Comparison of ENCODE assay signal across 9 mouse cellular contexts in genomic region chr1:143941465-143941864, GRCm38 (mm10).
DNase-seq lines count a peak whose midpoint lies in the region; ATAC-seq and TF ChIP-seq lines count a peak whose summit lies in the region.
"Had no signal": no experiment of that assay in that cellular context is flagged by ENCODE, and none has a peak within 500 bp of the region (broad histone marks: within the 10 kb centered on the region; RNA-seq: fewer than 3 reads in every experiment).

No protein-coding gene starts in this region.

- WGBS in forebrain, embryonic 14.5 days = 38% methylated on average over 5 of the region's 5 CpGs
- WGBS in lung, embryonic 14.5 days = 62% methylated on average over 5 of the region's 5 CpGs

- no peaks in the 10 kb centered on the region for H3K36me3 ChIP-seq in forebrain, embryonic 14.5 days (ENCODE audit: control insufficient read depth, insufficient read depth, low read length)
- no peaks in the 10 kb centered on the region for H3K36me3 ChIP-seq in lung, embryonic 14.5 days (ENCODE audit: insufficient read depth)
- H3K36me3 ChIP-seq: limb, embryonic 12.5 days had no signal

- ATAC-seq in forebrain, embryonic 14.5 days = peak; percentile 83
- ATAC-seq in lung, embryonic 14.5 days (ENCODE audit: insufficient read depth) = peak; percentile 77

- no peaks in the 10 kb centered on the region for H3K4me1 ChIP-seq in forebrain, embryonic 14.5 days (ENCODE audit: control insufficient read depth, insufficient read depth, low read length)
- no peaks in the 10 kb centered on the region for H3K4me1 ChIP-seq in lung, embryonic 14.5 days (ENCODE audit: insufficient read depth)

- no peak overlapping the region for H3K27ac ChIP-seq in forebrain, embryonic 14.5 days (ENCODE audit: low read depth, low read length)
- no peak overlapping the region for H3K27ac ChIP-seq in lung, embryonic 14.5 days (ENCODE audit: low read depth)
- H3K27ac ChIP-seq: limb, embryonic 12.5 days had no signal

- H3K9me3 ChIP-seq in forebrain, embryonic 14.5 days (replicated peaks; ENCODE audit: control insufficient read depth, low read length) = no peaks in the 10 kb centered on the region
- no peaks in the 10 kb centered on the region for H3K9me3 ChIP-seq in lung, embryonic 14.5 days (ENCODE audit: low read depth, low read length)
- H3K9me3 ChIP-seq: limb, embryonic 12.5 days had no signal

- peak; percentile 21 to 28 for DNase-seq in left cerebral cortex, postnatal 14 days (ENCODE audit: low spot score in 2 of 2)
- DNase-seq in left cerebral cortex, adult 9 months (ENCODE audit: low spot score in 2 of 2) = no peak
- DNase-seq in T-cell, adult 2 months (ENCODE audit: low spot score) = peak; percentile 54
- DNase-seq in forebrain, embryonic 14.5 days (ENCODE audit: low spot score) = peak; percentile 65
- peak; percentile 54 to 60 for DNase-seq in heart, postnatal 36 days
- peak; percentile 61 for DNase-seq in lung, embryonic 14.5 days
- DNase-seq in ovary, postnatal 36 days (ENCODE audit: low spot score) = peak; percentile 73
- no peak for DNase-seq in layer of hippocampus, adult 9-10 months (ENCODE audit: low spot score)

- H3K4me2 ChIP-seq in forebrain, embryonic 14.5 days (ENCODE audit: low read length) = no peak overlapping the region
- H3K4me2 ChIP-seq in lung, embryonic 14.5 days = no peak overlapping the region
- H3K4me2 ChIP-seq: limb, embryonic 12.5 days had no signal

- intact Hi-C loops in left cerebral cortex, postnatal 14 days (cut with DNase I) = no loop called here
- intact Hi-C loops in heart, postnatal 36 days (cut with DNase I) = no loop called here

- H3K9ac ChIP-seq in forebrain, embryonic 14.5 days (ENCODE audit: low read length) = no peak overlapping the region
- no peak overlapping the region for H3K9ac ChIP-seq in lung, embryonic 14.5 days
- H3K9ac ChIP-seq: limb, embryonic 12.5 days had no signal

- no peak for TF ChIP-seq CTCF in lung, embryonic 14.5 days (IDR thresholded peaks at IDR 0.05; ENCODE audit: low read depth)

- no peaks in the 10 kb centered on the region for H3K27me3 ChIP-seq in forebrain, embryonic 14.5 days (replicated peaks; ENCODE audit: control insufficient read depth, insufficient read depth, low read length)
- no peaks in the 10 kb centered on the region for H3K27me3 ChIP-seq in lung, embryonic 14.5 days (ENCODE audit: insufficient read depth, low read length)
- H3K27me3 ChIP-seq: limb, embryonic 12.5 days had no signal

- H3K4me3 ChIP-seq in forebrain, embryonic 14.5 days (ENCODE audit: low read depth, low read length) = no peak overlapping the region
- no peak overlapping the region for H3K4me3 ChIP-seq in lung, embryonic 14.5 days (ENCODE audit: low read depth, low read length)
- H3K4me3 ChIP-seq: limb, embryonic 12.5 days had no signal

Comparison
In these comparisons a context has a peak if more than half of its experiments do, and no peak if none do; other contexts are left out.
1. DNase-seq: peak in left cerebral cortex, postnatal 14 days (2 of 2), T-cell, adult 2 months (single experiment), forebrain, embryonic 14.5 days (single experiment), heart, postnatal 36 days (2 of 2), lung, embryonic 14.5 days (single experiment) and ovary, postnatal 36 days (single experiment); none in left cerebral cortex, adult 9 months (0 of 2) and layer of hippocampus, adult 9-10 months (single experiment).